Mouse (Mus musculus) regulatory T cell (primary cell): ENCODE results near the gene Tmem62.

Experiments
- in situ Hi-C: fragments of 300-600 bp; cut with MboI, MseI; formaldehyde crosslinking; loops from one replicate; pipeline ENCODE4 v1.15.1; 2025; ENCODE audit warnings: high pct_unique_total_duplicates

Tmem62 gene

GRCm38 (mm10) chr2:120976990-120977925 lies at the start of gene Tmem62:
Gene Tmem62, plus strand, starts transcription at chr2:120977017.
- in situ Hi-C loops = no loop called here

- in situ Hi-C loops = no loop called here
These were observed 43.8 kb upstream of the Tmem62 start for GRCm38 (mm10) chr2:120933038-120933437.

- in situ Hi-C loops = no loop called here
These were observed 25.6 kb upstream of the Tmem62 start for GRCm38 (mm10) chr2:120951208-120951607.

GRCm38 (mm10) chr2:120952176-120952938 lies 24.5 kb upstream of the Tmem62 start:
- in situ Hi-C loops = no loop called here

DNA sequence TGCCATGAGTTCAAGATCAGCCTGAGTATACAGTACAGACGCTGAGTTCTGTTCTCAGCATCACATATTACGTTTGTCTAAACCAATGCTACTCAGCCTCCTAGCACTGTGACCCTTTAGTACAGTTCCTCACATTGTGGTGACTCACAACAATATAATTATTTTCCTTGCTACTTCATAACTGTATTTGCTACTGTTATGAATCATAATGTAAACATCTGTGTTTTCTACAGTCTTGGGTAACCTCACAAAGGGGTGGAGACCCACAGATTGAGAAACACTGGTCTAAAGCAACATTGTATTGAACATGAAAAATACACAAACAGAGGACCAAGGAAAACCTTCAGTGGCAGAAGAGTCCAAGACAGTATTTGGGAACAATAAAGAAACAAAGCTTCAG lies 17.5 kb upstream of the Tmem62 start:
- in situ Hi-C loops = no loop called here

- in situ Hi-C loops = no loop called here
These were observed 17.0 kb upstream of the Tmem62 start for GRCm38 (mm10) chr2:120959827-120960226.

- in situ Hi-C loops = no loop called here
These were observed 16.6 kb upstream of the Tmem62 start for GRCm38 (mm10) chr2:120960261-120960660.

DNA sequence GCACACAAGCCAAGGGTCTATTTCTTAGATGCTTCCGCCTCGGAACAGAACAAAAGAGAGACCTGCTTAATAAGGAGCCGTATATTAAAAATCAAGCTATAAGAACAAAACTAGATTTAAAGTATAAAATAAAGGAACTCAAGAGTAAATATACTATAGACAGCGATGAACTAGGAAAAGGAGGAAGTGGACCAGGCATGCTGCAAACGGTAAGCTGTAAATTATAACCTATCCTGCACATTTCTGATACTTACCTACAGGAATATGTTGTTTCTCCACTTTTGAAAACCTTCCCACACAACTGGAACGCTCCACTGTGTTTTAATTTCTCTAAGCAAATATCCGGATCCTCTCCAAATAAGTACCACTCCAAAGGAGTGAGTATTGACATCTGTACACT lies 13.7 kb upstream of the Tmem62 start:
- in situ Hi-C loops = no loop called here

DNA sequence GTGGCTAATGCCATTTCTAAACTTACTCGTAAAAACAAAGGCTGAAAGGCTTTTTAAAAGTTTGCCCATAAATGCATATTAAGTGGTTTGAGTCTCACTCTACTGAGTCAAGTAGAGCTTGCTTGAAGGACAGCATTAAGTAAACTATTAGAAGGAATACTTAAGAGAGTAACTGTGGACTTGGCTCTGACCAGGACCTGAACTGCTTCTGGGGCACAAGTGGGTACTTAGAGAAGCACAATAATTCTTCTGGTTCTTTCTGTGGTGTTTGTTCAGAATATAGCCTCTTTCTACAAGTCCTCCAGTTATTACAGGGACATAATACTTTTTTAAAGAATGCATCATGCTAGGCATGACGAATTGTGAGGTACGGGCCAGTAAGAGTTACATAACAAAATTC lies 11.3 kb upstream of the Tmem62 start:
- in situ Hi-C loops = no loop called here

GRCm38 (mm10) chr2:120970045-120970539 lies 6.7 kb upstream of the Tmem62 start:
- in situ Hi-C loops = loop anchor here (5.0 kb wide), 1 partner anchor 172 kb away; the partner anchor contains the start of genes Adal and Lcmt2

DNA sequence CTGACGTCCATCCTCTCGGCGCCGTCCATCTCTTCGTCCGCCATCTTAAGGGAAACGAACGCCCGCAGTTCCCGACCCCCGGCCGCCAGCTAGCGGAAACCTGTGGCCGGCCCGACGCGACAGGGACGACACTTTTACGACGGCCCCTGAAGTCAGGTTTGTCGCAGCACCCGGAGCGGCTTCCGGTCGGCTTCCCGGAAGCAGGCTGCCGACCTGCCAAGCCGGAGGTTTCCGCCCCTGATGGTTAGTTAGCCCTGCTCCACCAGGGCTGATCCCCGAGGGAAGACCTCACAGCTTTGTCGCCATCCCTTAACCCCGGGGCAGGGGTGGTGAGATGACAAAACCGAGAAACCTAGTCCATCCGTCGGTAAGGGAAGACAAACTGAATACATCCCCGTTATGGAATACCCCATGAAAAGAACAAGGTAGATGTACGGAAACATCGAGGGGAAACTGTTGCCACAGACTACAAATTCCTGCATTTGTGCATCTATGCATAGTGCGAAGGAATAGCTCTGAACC lies 6.2 kb upstream of the Tmem62 start, which contains the start of gene Ubr1:
Gene Ubr1, minus strand, starts transcription at position 157 of the 522 bp plus-strand sequence.
- in situ Hi-C loops = loop anchor here (5.0 kb wide), 1 partner anchor 172 kb away; the partner anchor contains the start of genes Adal and Lcmt2

- in situ Hi-C loops = loop anchor here (5.0 kb wide), 1 partner anchor 171 kb away; the partner anchor contains the start of genes Adal and Lcmt2
These were observed 5.1 kb upstream of the Tmem62 start for GRCm38 (mm10) chr2:120971766-120972165.

DNA sequence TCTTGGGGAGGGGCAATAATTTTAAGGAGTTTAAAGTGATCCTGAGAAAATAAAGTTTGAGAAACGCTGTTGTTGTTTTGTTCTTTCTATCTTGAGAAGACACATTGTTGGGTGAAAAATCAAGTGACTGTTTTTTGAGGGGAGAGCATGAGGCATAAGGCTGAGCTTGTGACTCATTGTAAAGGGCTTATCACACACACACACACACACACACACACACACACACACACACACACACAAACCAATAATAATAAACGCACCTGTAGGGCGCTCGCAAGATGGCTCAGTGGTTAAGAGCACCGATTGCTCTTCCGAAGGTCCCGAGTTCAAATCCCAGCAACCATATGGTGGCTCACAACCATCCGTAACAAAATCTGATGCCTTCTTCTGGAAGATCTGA lies 4.6 kb upstream of the Tmem62 start:
- in situ Hi-C loops = loop anchor here (5.0 kb wide), 1 partner anchor 170 kb away; the partner anchor contains the start of genes Adal and Lcmt2

DNA sequence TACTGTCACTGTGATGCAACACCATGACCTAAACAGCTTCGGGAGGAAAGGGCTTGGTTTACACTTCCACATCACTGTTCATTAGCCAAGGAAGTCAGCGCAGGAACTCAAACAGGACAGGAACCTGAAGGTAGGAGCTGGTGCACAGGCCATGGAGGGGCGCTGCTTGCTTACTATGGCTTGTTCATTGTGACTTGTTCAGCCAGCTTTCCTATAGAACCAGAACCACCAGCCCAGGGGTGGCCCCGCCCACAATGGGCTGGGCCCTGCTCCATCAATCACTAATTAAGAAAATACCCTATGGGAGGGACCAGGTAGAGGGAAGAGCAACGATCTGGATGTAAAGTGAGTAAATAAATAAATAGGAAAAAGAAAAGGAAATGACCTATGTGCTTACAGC lies 3.9 kb upstream of the Tmem62 start:
- in situ Hi-C loops = loop anchor here (5.0 kb wide), 1 partner anchor 169 kb away; the partner anchor contains the start of genes Adal and Lcmt2

DNA sequence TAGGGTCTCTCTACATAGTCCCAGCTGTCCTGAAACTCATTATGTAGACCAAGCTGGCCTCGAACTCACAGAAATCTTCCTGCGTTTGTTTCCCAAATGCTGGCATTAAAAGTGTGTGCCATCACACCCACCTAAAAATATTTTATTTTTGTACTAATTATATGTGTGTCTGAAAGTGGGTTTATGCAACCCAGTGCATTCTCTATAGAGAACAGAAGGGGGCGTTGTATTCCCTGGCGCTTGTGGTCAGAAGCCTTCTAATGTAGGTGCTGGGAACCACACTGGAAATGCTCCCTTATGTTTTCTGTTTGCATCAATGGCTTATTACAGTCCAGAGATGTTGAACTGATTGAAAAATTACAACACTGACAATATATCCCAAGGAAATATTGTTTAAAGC lies 509 bp upstream of the Tmem62 start:
- in situ Hi-C loops = no loop called here

- in situ Hi-C loops = no loop called here
These were observed 1.3 kb downstream of the Tmem62 start for GRCm38 (mm10) chr2:120977926-120978692.

GRCm38 (mm10) chr2:120978693-120979037 lies 1.8 kb downstream of the Tmem62 start:
- in situ Hi-C loops = no loop called here

- in situ Hi-C loops = no loop called here
These were observed 3.0 kb downstream of the Tmem62 start for GRCm38 (mm10) chr2:120979819-120980218.

DNA sequence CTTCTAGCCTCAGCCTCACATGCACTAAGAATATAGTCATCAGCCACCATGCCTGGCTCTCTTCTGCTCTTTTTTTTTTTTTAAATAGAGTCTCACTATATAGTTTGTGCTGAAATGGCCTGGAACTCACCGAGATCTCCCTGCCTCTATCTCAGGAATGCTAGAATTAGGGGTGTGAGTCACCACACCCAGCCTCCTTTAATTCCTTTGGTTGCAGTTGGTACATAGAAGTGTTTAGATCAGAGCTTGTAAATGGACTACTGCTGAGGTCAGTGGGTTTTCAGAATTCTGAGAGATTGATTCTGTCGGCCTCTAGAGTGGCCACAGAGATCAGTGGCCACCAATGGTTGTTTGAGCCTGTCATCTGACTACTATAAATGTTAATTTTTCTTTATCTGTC lies 4.0 kb downstream of the Tmem62 start:
- in situ Hi-C loops = no loop called here

DNA sequence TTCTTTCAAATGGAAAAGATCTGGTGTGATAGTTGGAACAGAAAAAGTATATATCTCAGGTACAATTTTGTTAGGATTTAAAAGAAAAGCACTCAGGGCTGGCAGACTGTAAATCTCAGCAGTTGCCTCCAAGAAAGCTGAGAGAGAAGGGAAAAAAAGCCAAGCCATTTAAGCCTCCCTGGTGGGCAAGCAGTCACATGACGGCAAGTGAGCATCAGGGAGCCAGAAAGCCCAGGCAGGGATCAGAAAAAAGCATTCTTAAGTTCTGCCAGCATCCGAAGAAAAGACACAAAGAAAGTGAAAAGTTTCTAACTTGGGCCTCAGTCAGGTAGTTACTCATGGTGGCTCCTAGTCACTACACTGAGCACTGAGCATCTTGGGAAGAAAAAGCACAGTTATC lies 6.8 kb downstream of the Tmem62 start:
- in situ Hi-C loops = no loop called here

- in situ Hi-C loops = no loop called here
These were observed 8.4 kb downstream of the Tmem62 start for GRCm38 (mm10) chr2:120985241-120985640.
